Mouse (Mus musculus) lung, postnatal 0 days (tissue): ENCODE measurements around the gene Tlr2. TPM values are rescaled to one million over a fixed set of nuclear protein-coding genes. Genes with fewer than 3 reads are reported as not detected.
"Not testable (repeated sequence)": the region's sequence is repeated elsewhere in the genome, so short reads cannot be mapped to it uniquely, and the experiment has no call there.

Experiments
- ATAC-seq: fragments of 200-750 bp; cut with Nextera tagmentation; 2 replicates; pipeline ENCODE4 v1.8.0; 2017; ENCODE audit warnings: moderate library complexity
- DNase-seq: peaks from one replicate; pipeline ENCODE4 v3.0.0-alpha.2; 2016; ENCODE audit warnings: low spot score
- H3K27ac ChIP-seq: fragments of 300-500 bp; sonication (generic); 2 replicates; pipeline ENCODE4 v1.5.1; 2014; ENCODE audit warnings: antibody characterized with exemption, mild to moderate bottlenecking, low read length, mixed read lengths
- H3K27me3 ChIP-seq: fragments of 300-500 bp; sonication (generic); replicated peaks from 2 replicates; pipeline ENCODE4 v1.6.1; 2014; ENCODE audit warnings: low read length, mixed read lengths; ENCODE audit not compliant: insufficient read depth
- H3K36me3 ChIP-seq: fragments of 300-500 bp; sonication (generic); 2 replicates; pipeline ENCODE4 v1.6.1; 2014; ENCODE audit warnings: low read length, mixed read lengths; ENCODE audit not compliant: insufficient read depth
- H3K4me1 ChIP-seq: fragments of 300-500 bp; sonication (generic); 2 replicates; pipeline ENCODE4 v1.6.1; 2014; ENCODE audit warnings: antibody characterized with exemption, low read depth, low read length, mixed read lengths; ENCODE audit not compliant: insufficient read depth
- H3K4me2 ChIP-seq: fragments of 300-500 bp; sonication (generic); replicated peaks from 2 replicates; pipeline ENCODE4 v1.6.1; 2014; ENCODE audit warnings: low read depth, mild to moderate bottlenecking, low read length, moderate library complexity, mixed read lengths
- H3K4me3 ChIP-seq: fragments of 300-500 bp; sonication (generic); 2 replicates; pipeline ENCODE4 v1.5.1; 2014; ENCODE audit warnings: low read depth, low read length
- H3K9ac ChIP-seq: fragments of 300-500 bp; sonication (generic); replicated peaks from 2 replicates; pipeline ENCODE4 v1.6.1; 2014; ENCODE audit warnings: low read depth, mild to moderate bottlenecking
- H3K9me3 ChIP-seq: fragments of 300-500 bp; sonication (generic); 2 replicates; pipeline ENCODE4 v1.6.1; 2016; ENCODE audit warnings: low read length, mixed read lengths
- CTCF ChIP-seq: IDR thresholded peaks from 2 replicates; pipeline ENCODE4 v1.5.1; 2016; ENCODE audit warnings: antibody characterized with exemption, mild to moderate bottlenecking
- EP300 ChIP-seq: IDR thresholded peaks from 2 replicates; pipeline ENCODE4 v1.6.1; 2016; ENCODE audit warnings: antibody characterized with exemption, mild to moderate bottlenecking, control low read depth
- WGBS: fragments of 180-500 bp; shearing (Covaris S2); extraction: QIAGEN DNeasy Blood & Tissue Kit; methylation state at CpG from one replicate; pipeline ENCODE4 v1.1.7; 2014; 5-methylcytosine and 5-hydroxymethylcytosine counted together
- polyA plus RNA-seq: library from polyadenylated mRNA; unstranded; fragments of >200 nt; fragmentation: Nextera tagmentation; extraction: Ambion mirVana; gene quantifications from 2 replicates; pipeline ENCODE4 v1.2.1, GENCODE M21; 2015

The Tlr2 gene
- 7.7 and 12.5 TPM in 2 replicates for polyA plus RNA-seq

DNA sequence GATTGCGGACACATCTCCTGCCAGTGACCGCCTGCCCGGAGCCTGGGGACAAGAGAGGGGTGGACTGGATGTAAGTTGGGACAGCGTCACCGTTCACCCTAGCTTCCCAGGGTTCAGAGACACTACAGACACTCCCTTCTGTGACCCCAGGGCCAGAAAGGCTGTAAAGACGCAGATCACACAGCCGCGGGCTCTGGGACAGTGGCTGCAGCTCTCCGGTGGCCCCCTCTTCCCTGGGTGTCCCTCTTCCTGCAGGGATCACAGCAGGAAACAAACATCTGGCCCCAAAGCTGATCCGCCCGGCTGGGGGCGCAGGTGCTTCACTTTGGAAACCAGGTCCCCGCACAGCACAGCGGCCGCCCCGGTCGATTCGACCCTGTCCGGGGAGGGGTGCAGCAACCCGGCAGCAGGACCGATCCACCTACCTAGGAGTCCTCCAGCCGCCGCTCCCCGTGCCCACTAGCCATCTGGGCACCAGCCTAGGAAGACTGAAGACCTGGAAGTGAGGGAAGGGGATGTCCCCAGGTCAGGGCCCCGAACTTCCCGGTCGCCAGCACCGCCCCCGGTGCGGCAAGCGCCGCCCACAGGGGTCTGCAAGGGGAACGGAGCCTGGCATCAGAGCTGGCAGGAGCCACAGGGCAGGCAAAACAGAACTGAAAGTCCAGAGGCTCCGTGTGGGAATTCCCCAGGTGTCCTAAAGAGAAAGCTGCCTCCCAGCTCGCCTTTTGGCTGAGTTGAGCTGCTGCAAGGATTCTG, at the start of gene Tlr2:
TSS of gene Tlr2 (minus strand) at position 673 of the 756 bp plus-strand sequence.
- Histone ChIP-seq H3K9ac (peak within 1 kb of the TSS; percentile 48), H3K27ac (no peak within 1 kb of the TSS), H3K4me3 (peak within 1 kb of the TSS; percentile 52), H3K4me1 (no peaks in the 10 kb centered on the region), H3K4me2 (peak within 1 kb of the TSS; percentile 87), H3K36me3 (no peaks in the 10 kb centered on the region), H3K27me3 (no peaks in the 10 kb centered on the region), H3K9me3 (no peaks in the 10 kb centered on the region)
- DNase-seq (peak; percentile 45), ATAC-seq (peak; percentile 70)
- WGBS, result 1% methylated on average over 34 of the region's 35 CpGs
- TF ChIP-seq EP300 (no peak), CTCF (peak; percentile 64)

GRCm38 (mm10) chr3:83885163-83885562, 43.6 kb upstream of the Tlr2 start:
- Histone ChIP-seq H3K27ac (no peak overlapping the region), H3K4me1 (no peaks in the 10 kb centered on the region), H3K4me2 (no peak overlapping the region), H3K27me3 (no peaks in the 10 kb centered on the region), H3K9me3 (no peaks in the 10 kb centered on the region), H3K36me3 (no peaks in the 10 kb centered on the region), H3K9ac (no peak overlapping the region), H3K4me3 (no peak overlapping the region)
- ATAC-seq (peak; percentile 91), DNase-seq (peak; percentile 80)
- TF ChIP-seq EP300, result peak; percentile 69; the same call in 1 of the 2 replicates
- no peak for TF ChIP-seq CTCF
- WGBS, result 38% methylated on average over 2 of the region's 2 CpGs

- H3K9me3 ChIP-seq, H3K36me3 ChIP-seq, H3K27ac ChIP-seq, H3K4me2 ChIP-seq, H3K27me3 ChIP-seq, H3K9ac ChIP-seq, H3K4me1 ChIP-seq, H3K4me3 ChIP-seq, DNase-seq, ATAC-seq: not testable (repeated sequence)
- WGBS, result 86% methylated on average over 5 of the region's 5 CpGs
These were observed 37.9 kb upstream of the Tlr2 start for GRCm38 (mm10) chr3:83879261-83880050.

DNA sequence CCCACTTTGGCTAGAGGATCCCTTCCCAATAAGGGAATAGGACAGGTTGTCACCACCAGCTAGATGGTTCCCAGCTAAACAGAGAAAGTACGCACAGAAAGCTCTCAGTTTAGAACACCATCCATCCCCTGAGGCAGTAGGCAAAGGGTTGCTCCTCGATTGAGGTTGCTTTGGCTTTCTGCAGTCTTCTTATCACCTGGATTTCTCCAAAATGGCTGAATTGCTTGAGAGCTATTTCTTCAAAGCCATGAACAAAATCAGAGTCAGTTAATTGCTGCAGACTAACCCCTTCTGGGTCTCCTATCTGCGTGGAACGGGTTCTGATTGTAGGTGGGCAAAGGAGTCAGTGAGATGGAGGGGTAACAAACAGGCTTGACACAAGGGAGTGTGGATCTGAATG, 37.2 kb upstream of the Tlr2 start:
- ATAC-seq (no peak), DNase-seq (no peak)
- Histone ChIP-seq H3K27ac (no peak overlapping the region), H3K9me3 (no peaks in the 10 kb centered on the region), H3K27me3 (no peaks in the 10 kb centered on the region), H3K4me3 (no peak overlapping the region), H3K9ac (no peak overlapping the region), H3K4me1 (no peaks in the 10 kb centered on the region), H3K36me3 (no peaks in the 10 kb centered on the region), H3K4me2 (no peak overlapping the region)
- WGBS, result 88% methylated on average over 4 of the region's 4 CpGs
- TF ChIP-seq EP300 (no peak), CTCF (no peak)

GRCm38 (mm10) chr3:83876299-83876698, 34.7 kb upstream of the Tlr2 start:
- 60% methylated on average over 4 of the region's 4 CpGs for WGBS
- H3K27me3 ChIP-seq, result no peaks in the 10 kb centered on the region
- no peak for DNase-seq
- no peak for ATAC-seq
- H3K36me3 ChIP-seq, result no peaks in the 10 kb centered on the region
- H3K9me3 ChIP-seq, result no peaks in the 10 kb centered on the region
- H3K4me3 ChIP-seq, result no peak overlapping the region
- TF ChIP-seq CTCF (no peak), EP300 (no peak)
- no peaks in the 10 kb centered on the region for H3K4me1 ChIP-seq
- no peak overlapping the region for H3K4me2 ChIP-seq
- H3K9ac ChIP-seq, result no peak overlapping the region
- H3K27ac ChIP-seq, result no peak overlapping the region

DNA sequence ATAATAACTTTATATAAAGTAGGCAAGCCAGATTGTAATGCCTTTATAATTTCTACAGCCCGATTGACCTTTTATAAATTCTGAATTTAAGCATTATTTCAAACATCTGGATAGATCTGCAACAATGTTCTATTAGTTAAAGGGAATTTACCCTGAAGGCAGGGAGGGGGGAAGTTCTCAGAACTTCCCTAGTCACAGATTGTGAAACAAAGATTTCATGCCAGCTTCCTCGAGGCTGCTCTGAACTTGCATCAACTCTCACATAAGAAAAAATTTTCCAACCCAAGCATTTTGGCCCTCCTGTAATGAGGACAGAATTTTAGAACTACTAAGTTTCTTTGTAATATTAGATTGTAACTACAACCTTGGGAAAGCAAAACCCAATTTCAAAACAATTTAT, 33.5 kb upstream of the Tlr2 start:
- H3K27ac ChIP-seq, H3K27me3 ChIP-seq, H3K4me3 ChIP-seq, H3K36me3 ChIP-seq, DNase-seq, ATAC-seq, H3K9me3 ChIP-seq, H3K4me1 ChIP-seq, H3K9ac ChIP-seq, H3K4me2 ChIP-seq: not testable (repeated sequence)
- WGBS, result 77% methylated on average over 2 of the region's 2 CpGs

- H3K36me3 ChIP-seq, H3K4me2 ChIP-seq, DNase-seq, H3K27me3 ChIP-seq, H3K4me1 ChIP-seq, H3K27ac ChIP-seq, H3K4me3 ChIP-seq, ATAC-seq, H3K9me3 ChIP-seq, H3K9ac ChIP-seq: not testable (repeated sequence)
- 81% methylated on average over 2 of the region's 2 CpGs for WGBS
These were observed 31.3 kb upstream of the Tlr2 start for GRCm38 (mm10) chr3:83872853-83873252.

GRCm38 (mm10) chr3:83871962-83872361, 30.4 kb upstream of the Tlr2 start:
- H3K36me3 ChIP-seq, H3K27me3 ChIP-seq: not testable (repeated sequence)

DNA sequence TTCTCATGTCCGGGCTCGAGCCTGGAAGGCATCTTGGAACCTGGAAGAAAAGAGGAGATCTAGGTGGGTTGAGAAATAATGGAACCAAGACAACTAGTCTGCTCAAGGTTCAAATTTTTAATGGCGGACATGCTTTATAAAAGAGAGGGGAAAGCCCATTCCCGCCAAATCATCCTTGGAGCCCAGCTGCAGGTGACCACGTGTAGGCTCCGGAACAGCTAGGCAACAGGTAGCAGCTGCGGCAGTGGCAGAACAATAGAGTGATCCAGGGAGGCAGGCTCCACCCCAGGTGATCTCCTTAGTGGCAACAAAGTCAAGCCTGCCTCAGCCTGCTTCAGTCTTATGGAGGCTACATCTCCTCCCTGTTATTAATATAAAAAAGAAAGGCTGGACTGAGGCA, 30.0 kb upstream of the Tlr2 start:
- ATAC-seq, H3K36me3 ChIP-seq, DNase-seq, H3K9me3 ChIP-seq, H3K4me3 ChIP-seq, H3K27ac ChIP-seq, H3K4me1 ChIP-seq, H3K4me2 ChIP-seq, H3K9ac ChIP-seq, H3K27me3 ChIP-seq: not testable (repeated sequence)
- 85% methylated on average over 7 of the region's 7 CpGs for WGBS

More at GRCm38 (mm10) chr3:83871962-83872361, 30.4 kb upstream of the Tlr2 start:
- H3K9me3 ChIP-seq, H3K4me1 ChIP-seq, DNase-seq, ATAC-seq, H3K4me3 ChIP-seq, H3K4me2 ChIP-seq, H3K9ac ChIP-seq, H3K27ac ChIP-seq: not testable (repeated sequence)
- 95% methylated on average over 4 of the region's 4 CpGs for WGBS
